Mouse (Mus musculus): Measurements from ENCODE around the gene Phxr2.
"Not testable (repeated sequence)": the region's sequence is repeated elsewhere in the genome, so short reads cannot be mapped to it uniquely, and the experiment has no call there.

Phxr2 gene

DNA sequence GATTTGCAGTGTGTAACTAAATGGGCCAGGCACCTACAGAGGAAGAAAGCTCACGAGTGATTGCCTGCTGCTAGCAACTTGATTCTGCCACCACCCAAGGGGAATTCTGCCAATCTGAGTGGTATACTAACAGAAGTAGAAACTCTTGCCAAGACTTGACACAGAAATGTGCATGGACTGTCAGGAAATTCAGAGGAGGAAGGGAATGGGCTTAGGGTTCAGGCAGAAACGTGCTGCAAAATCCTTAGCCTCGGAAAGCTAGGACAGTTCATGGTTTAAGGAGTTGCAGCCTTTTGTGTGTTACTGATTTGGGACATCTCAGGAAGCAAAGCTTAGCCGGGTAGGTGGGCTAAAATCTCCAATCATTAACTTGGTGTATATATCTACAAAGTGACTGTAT, at the start of gene Phxr2:
Gene Phxr2, minus strand, starts transcription at position 101 of the 400 bp plus-strand sequence.
- no peak for DNase-seq (ENCODE audit: low spot score in 2 of 2)

- no peak for DNase-seq (ENCODE audit: low spot score in 2 of 2)
These were observed 46.9 kb upstream of the Phxr2 start for GRCm38 (mm10) chr10:99172906-99173507.

DNA sequence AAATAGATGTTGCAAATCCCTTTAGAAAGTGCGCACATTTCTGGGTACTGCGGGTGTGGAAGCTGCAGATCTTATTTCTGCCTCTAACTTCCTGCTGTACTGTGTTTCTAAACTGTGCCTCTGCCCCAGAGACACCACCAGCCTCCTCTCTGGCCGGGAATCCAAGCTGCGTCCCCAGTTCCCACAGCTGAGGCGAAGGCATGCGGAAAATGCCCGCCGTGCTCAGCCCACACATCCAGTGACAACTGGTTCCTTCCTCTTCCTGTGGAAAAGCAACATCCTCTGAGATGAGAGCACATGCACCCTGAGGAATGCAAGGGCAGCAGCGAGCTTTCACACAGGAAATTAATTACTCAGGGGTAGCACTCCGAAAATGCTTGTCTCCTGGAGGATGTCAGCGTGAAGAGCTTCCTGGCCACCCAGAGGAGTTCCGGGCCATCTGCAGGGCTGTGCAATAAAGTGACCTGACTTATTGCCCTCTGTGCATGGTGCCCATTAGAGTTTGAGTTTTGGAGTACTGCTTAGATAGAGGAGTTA, 45.9 kb upstream of the Phxr2 start:
- DNase-seq (ENCODE audit: low spot score in 2 of 2), result peak in 1 of 2 experiments; percentile 29

- no peak for DNase-seq (ENCODE audit: low spot score in 2 of 2)
These were observed 43.6 kb upstream of the Phxr2 start for GRCm38 (mm10) chr10:99169765-99170129.

DNA sequence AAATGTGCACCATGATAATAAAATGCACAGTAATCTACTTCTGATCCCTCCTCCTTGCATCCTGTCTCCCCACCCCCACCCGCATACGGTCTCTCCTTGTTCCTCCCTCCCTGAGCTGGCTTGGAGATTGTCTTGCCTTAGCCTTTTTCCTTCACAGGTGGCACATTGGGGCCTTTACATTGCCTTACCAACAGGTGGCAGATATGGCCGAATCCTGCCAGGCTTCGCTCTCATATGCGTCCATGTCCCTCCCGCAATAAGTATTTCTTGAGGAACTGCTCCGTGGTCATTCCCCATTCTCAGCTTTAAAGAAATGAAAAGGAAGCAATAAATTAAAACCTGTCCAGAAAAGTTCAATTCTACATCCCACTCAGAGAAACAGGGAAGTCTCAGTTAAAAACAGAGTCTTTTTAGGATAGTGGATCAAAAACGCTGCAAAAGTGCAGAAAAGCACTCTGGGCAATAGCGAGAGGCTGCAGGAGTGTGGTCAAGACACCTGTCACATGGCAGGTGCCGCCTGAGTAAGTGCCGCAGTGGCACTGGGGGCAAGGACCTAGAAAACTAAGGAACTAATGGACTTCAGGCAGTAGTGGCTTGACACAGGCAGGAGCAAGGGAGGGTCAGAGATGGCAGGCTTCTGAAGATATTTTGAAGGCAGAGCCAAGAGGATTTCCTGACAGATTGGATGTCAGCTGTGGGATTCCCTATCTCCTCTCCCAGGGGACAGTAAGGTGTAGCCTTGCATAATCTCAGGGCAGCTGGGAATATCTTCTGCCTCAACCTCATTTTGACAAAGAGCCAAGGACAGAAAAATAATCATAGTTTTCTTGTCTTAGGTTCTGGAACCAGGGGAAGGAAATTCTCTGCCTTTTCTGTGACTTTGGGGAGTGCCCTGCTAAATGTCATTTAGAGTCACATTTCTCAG, 43.0 kb upstream of the Phxr2 start:
- DNase-seq (ENCODE audit: low spot score in 2 of 2), result peak in 1 of 2 experiments; percentile 29

DNA sequence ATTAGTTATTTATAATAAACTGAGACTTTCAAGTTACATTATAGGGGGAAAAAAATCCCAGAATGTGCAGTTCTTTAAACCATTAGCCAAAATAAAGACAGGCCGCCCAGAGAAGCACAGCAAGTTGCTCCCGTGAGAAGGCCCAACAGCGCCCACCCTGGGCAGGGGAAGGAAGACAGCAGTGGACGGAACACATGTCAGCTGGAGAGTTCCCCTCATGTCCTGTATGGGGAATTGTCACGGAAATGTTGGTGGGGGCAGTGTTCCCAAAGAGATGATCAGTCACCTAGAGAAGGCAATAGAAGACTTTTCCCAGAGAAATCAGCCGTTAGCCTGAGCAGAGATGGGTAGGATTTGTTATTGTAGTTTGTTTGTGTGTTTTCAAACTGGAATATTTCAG, 42.3 kb upstream of the Phxr2 start:
- no peak for DNase-seq (ENCODE audit: low spot score in 2 of 2)

- no peak for DNase-seq (ENCODE audit: low spot score in 2 of 2)
These were observed 40.3 kb upstream of the Phxr2 start for GRCm38 (mm10) chr10:99166392-99166791.

DNA sequence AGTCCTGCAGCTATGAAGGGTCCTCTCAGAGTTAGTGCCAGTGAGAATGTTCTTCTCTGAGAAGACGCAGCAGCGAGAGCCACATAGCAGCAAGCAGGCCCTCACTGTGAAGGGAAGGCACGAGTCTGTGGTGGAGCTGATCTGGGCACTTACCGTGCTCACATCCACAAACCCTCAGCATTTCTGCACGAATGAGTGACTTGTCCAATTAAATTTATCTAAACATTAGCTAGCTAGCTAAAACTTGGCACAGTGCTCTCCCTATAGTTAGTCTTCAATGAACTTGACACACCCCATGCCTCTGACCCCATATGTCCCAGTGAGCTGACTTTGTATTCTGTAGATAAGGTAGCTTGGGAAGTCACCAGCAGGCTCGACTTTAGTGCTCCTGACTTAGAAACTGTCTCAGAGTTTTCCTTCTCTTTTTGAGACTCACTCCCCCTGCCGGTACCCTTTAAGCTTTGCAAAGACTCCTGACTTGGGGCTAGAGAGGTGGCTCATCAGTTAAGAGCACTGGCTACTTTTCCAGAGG, 39.7 kb upstream of the Phxr2 start:
- no peak for DNase-seq (ENCODE audit: low spot score in 2 of 2)

- peak in 1 of 2 experiments; percentile 29 for DNase-seq (ENCODE audit: low spot score in 2 of 2)
These were observed 38.8 kb upstream of the Phxr2 start for GRCm38 (mm10) chr10:99164871-99165477.

DNA sequence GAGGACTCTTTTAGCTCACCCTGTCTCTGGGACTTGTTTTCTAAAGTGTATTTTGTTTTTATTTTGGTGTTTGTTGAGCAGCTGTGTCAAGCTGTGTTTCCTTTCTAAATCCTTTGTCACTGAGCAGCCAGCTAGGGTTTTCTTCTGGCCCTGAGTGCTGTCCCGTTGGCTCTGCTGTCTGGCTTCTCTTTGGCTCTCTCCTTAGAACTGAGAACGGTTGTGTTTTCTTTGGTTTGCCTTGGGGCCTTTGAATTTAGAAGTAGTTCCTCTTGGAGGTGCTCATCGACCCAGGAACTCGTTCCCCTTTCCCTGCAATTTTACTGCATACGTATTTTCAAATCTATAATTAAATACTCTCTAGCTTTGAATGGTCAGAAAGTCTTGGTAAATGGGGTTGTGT, 36.9 kb upstream of the Phxr2 start:
- no peak for DNase-seq (ENCODE audit: low spot score in 2 of 2)

DNA sequence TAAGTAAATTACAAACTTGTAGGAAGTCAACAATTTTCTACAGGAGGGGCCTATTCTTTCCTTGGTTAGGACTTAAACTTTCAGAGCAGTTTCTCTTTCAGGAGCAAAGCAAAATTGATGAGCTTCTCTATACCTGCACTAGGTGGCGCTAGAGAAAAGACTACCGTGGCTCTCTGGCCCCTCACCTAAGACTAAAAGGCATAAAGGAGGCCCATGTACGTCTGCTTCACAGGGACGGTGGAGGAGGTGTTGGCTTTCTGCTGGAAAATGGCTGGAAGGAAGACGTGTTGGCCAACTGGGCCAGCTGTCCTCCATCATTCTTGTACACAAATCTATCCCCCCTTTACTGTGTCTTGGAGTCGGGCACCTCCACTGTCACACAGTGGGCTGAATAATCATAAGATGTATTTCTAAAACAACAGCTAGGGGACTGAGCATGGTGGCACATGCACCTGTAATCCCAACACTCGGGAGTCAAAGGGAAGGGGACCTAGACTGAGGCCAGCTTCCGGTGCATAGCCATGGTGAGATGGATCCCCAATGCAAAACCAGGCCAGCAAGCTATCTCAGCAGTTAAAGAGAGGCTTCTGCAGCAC, 36.0 kb upstream of the Phxr2 start:
- DNase-seq (ENCODE audit: low spot score in 2 of 2), result no peak

DNA sequence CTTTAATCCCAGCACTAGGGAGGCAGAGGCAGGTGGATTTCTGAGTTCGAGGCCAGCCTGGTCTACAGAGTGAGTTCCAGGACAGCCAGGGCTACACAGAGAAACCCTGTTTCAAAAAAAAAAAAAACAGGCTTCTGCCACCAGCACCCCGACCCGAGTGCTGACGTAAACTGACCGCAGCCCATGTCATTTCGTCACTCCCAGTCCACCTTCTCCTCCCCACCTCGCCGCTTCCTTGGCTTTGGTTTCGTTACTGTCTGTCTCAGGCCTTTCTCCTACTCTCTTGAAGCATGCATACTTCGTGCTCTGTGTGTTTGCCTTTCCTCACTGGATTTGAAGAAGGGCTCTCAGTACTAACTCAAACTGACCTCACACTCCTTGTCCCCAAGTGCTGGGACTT, 31.6 kb upstream of the Phxr2 start:
- not testable (repeated sequence) for DNase-seq (ENCODE audit: low spot score in 2 of 2)

- DNase-seq (ENCODE audit: low spot score in 2 of 2), result no peak
These were observed 30.7 kb upstream of the Phxr2 start for GRCm38 (mm10) chr10:99156808-99157207.

- no peak for DNase-seq (ENCODE audit: low spot score in 2 of 2)
These were observed 28.5 kb upstream of the Phxr2 start for GRCm38 (mm10) chr10:99154635-99155034.

DNA sequence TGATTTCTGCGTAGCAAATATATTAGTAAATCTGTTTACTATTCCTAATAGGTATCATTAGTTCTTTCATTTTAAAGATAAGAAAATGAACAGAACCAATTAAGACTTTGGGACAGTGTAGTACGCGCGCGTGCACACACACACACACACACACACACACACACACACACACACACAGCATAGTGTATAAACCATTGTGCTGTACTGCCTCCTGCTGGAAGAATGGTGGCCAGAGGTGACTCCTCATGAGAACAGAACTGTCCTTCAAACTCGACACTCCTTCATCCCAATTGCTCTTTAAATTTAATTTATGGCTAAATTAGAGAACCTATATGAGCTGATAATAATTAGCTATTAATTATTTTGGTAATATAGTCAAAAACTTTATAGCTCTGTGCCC, 25.9 kb upstream of the Phxr2 start:
- DNase-seq (ENCODE audit: low spot score in 2 of 2), result no peak

DNA sequence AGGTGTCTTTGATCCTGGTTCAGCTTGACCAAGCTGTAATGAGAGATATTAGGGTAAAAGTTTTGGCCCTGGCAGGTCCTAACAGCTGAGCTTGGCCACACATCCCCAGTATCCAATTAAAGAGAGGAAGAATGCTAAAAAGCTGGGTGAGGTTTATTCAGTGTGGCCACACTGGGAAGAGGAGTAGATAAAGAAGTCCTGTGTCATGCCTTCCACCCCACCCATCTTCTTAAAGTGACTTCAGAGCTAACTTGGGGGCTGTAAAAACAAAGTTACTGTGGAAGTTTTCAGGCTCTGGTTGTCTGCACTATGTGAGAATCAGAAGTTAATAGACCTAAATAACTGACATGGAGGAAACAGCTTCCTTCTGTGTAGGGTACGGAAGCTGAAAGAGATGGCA, 25.5 kb upstream of the Phxr2 start:
- no peak for DNase-seq (ENCODE audit: low spot score in 2 of 2)

- DNase-seq (ENCODE audit: low spot score in 2 of 2), result no peak
These were observed 23.9 kb upstream of the Phxr2 start for GRCm38 (mm10) chr10:99150016-99150415.

- DNase-seq (ENCODE audit: low spot score in 2 of 2), result no peak
These were observed 20.5 kb upstream of the Phxr2 start for GRCm38 (mm10) chr10:99146596-99146995.

GRCm38 (mm10) chr10:99145611-99146010, 19.5 kb upstream of the Phxr2 start:
- no peak for DNase-seq (ENCODE audit: low spot score in 2 of 2)

- no peak for DNase-seq (ENCODE audit: low spot score in 2 of 2)
These were observed 10.2 kb upstream of the Phxr2 start for GRCm38 (mm10) chr10:99136337-99136736.

DNA sequence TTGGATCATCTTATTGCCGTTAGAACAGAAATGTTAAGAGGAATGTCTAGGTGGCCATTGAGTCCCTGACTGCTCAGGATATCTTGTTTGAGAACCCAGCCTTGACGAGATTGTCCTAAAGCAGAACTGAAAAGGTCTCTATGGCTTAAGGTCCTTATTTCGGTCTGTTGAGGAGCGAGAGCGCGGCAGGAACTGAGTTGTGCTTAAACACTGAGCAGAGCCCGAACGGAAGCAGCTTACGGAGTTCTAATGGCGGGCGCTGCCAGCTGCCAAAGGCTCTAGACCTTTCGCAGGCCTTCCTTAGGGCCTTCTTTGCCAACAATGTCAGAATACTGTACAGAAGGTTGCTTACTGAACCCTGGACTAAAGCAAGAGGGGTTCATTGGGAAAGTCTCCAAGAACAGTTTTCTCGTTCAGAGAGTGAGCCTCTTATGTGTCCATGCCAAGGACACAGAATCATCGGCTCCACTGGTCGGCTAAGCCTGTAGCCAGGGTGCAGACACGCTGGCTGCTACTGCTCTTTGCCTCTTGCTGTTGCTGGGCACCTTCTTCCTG, 7.3 kb upstream of the Phxr2 start:
- no peak for DNase-seq (ENCODE audit: low spot score in 2 of 2)

Data from frontal cortex, postnatal 10 days (tissue).